Mouse (Mus musculus) lung, adult 2 months (tissue): ENCODE data around the gene Golph3l.

Experiments
- CTCF ChIP-seq: fragments of 200-500 bp; IDR thresholded peaks from 2 replicates; pipeline ENCODE4 v1.5.1; 2011; ENCODE audit warnings: mild to moderate bottlenecking, low read length, control low read depth; ENCODE audit not compliant: insufficient read depth
- POLR2A ChIP-seq: fragments of 200-500 bp; IDR thresholded peaks from 2 replicates; pipeline ENCODE4 v1.6.1; 2011; ENCODE audit warnings: low read depth, mild to moderate bottlenecking, control low read depth, low read length, borderline replicate concordance; ENCODE audit errors: extremely low read depth

DNA sequence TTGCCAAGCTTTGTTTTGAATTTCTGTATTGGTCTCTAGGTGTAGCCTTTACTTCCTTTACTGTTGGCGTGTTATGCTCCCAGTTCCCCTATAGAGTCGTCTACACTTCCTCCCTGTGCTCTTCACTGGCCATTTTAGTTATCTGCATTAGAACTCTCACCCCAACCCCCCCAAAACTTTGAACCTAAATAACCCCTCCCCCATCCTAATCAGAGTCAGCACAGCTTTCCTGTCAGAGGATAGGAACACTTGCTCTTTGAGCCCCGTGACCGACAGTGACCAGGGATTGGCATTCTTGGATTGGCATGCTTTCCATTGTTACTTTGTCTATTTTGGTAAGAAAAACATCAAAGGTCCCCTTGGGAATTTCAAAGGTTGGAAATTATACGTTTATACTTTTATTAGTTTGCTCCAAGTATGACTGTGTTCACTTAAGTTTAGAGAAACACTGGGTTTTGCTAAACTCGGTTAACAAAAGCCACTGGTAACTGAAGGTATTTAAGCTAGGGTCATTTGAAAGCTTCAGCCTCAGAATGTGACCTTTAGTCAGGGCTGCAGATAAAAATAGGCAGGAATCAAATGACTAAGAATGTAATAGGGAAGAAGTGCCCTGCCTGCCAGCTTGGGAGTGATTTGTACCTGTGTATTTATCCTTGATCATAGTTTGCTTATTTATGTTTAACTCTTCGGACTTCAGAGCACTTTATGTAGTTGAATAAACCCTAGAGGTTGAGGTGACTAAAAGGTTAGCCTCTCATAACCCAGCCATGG, 73.4 kb downstream of the Golph3l start:
- no peak for TF ChIP-seq POLR2A
- no peak for TF ChIP-seq CTCF
